Mouse (Mus musculus): Measurements from ENCODE around the gene Abcb1a. TPM values are rescaled to one million over a fixed set of nuclear protein-coding genes. Genes with fewer than 3 reads are reported as not detected.
"Not testable (repeated sequence)": the region's sequence is repeated elsewhere in the genome, so short reads cannot be mapped to it uniquely, and the experiment has no call there.

Gene Abcb1a
- polyA plus RNA-seq, 1 experiment from 2014 or later, result 0.91 TPM

GRCm38 (mm10) chr5:8686071-8686470, 26.2 kb downstream of the Abcb1a start:
- no peak overlapping the region for H3K4me3 ChIP-seq (ENCODE audit: low read depth, low read length)
- H3K27ac ChIP-seq (ENCODE audit: low read length), result no peak overlapping the region
- H3K9ac ChIP-seq (replicated peaks; ENCODE audit: low read depth, low read length), result no peak overlapping the region
- 79% methylated on average over 2 of the region's 2 CpGs for WGBS
- no peaks in the 10 kb centered on the region for H3K27me3 ChIP-seq (ENCODE audit: control insufficient read depth, insufficient read depth, low read length)
- no peaks in the 10 kb centered on the region for H3K36me3 ChIP-seq (ENCODE audit: control insufficient read depth, insufficient read depth, low read length)
- H3K4me1 ChIP-seq (ENCODE audit: control insufficient read depth, insufficient read depth, low read length), result no peaks in the 10 kb centered on the region
- no peak overlapping the region for H3K4me2 ChIP-seq (replicated peaks; ENCODE audit: low read depth, low read length)
- ATAC-seq (ENCODE audit: insufficient number of reproducible peaks, insufficient read depth, low FRiP score, low read depth), result no peak
- H3K9me3 ChIP-seq (ENCODE audit: control insufficient read depth, low read depth, low read length), result no peaks in the 10 kb centered on the region

DNA sequence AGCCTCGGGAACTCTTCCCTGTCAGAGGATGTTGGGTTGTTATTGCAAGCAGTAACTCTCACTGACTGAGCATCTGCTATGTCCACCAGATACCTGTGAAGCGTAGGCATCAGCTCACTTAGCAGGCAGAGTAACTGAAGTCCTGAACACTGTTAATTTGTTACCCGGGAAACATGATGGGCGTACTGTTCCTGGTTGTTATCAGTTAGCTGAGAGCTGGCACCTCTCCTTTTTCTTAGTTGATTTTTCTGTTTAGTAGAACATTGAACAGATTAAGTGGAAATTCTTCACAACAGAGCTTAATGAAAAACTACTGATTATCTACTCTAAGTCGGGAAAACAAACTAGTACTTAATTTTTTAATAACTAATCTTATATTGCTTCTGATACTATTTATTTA, 27.7 kb downstream of the Abcb1a start:
- H3K27ac ChIP-seq (ENCODE audit: low read length), result no peak overlapping the region
- H3K4me1 ChIP-seq (ENCODE audit: control insufficient read depth, insufficient read depth, low read length), result no peaks in the 10 kb centered on the region
- H3K36me3 ChIP-seq (ENCODE audit: control insufficient read depth, insufficient read depth, low read length), result no peaks in the 10 kb centered on the region
- no peak overlapping the region for H3K9ac ChIP-seq (replicated peaks; ENCODE audit: low read depth, low read length)
- WGBS, result 78% methylated on average over 5 of the region's 5 CpGs
- ATAC-seq (ENCODE audit: insufficient number of reproducible peaks, insufficient read depth, low FRiP score, low read depth), result no peak
- H3K27me3 ChIP-seq (ENCODE audit: control insufficient read depth, insufficient read depth, low read length), result no peaks in the 10 kb centered on the region
- H3K4me2 ChIP-seq (replicated peaks; ENCODE audit: low read depth, low read length), result no peak overlapping the region
- no peaks in the 10 kb centered on the region for H3K9me3 ChIP-seq (ENCODE audit: control insufficient read depth, low read depth, low read length)
- no peak overlapping the region for H3K4me3 ChIP-seq (ENCODE audit: low read depth, low read length)

- no peak for ATAC-seq (ENCODE audit: insufficient number of reproducible peaks, insufficient read depth, low FRiP score, low read depth)
- H3K4me3 ChIP-seq (ENCODE audit: low read depth, low read length), result no peak overlapping the region
- no peak overlapping the region for H3K27ac ChIP-seq (ENCODE audit: low read length)
- no peak overlapping the region for H3K9ac ChIP-seq (replicated peaks; ENCODE audit: low read depth, low read length)
- H3K9me3 ChIP-seq (ENCODE audit: control insufficient read depth, low read depth, low read length), result no peaks in the 10 kb centered on the region
- H3K36me3 ChIP-seq (ENCODE audit: control insufficient read depth, insufficient read depth, low read length), result no peaks in the 10 kb centered on the region
- no peaks in the 10 kb centered on the region for H3K4me1 ChIP-seq (ENCODE audit: control insufficient read depth, insufficient read depth, low read length)
- H3K27me3 ChIP-seq (ENCODE audit: control insufficient read depth, insufficient read depth, low read length), result no peaks in the 10 kb centered on the region
- no peak overlapping the region for H3K4me2 ChIP-seq (replicated peaks; ENCODE audit: low read depth, low read length)
These were observed 56.2 kb downstream of the Abcb1a start for GRCm38 (mm10) chr5:8716061-8716460.

DNA sequence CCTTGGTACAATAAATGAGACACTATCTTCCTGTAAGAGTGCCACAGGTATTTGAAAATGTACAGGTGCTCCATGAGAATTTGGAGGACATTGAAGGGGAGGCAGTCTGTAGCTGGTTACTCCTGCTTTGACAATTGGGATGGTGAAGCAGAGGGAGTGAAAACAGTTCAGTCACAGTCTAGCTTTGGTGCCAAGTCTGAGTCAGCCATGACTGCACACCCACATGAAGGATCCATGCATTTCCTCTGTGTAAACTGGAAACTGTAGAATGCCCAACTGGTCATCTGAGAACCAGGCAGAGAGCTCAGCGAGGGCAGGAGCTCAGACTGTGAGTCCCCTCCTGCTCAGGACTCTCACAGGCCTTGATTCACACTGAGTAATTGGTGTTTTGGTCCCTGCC, 59.7 kb downstream of the Abcb1a start:
- no peak overlapping the region for H3K27ac ChIP-seq (ENCODE audit: low read length)
- H3K27me3 ChIP-seq (ENCODE audit: control insufficient read depth, insufficient read depth, low read length), result no peaks in the 10 kb centered on the region
- H3K9me3 ChIP-seq (ENCODE audit: control insufficient read depth, low read depth, low read length), result no peaks in the 10 kb centered on the region
- no peak overlapping the region for H3K4me2 ChIP-seq (replicated peaks; ENCODE audit: low read depth, low read length)
- H3K4me3 ChIP-seq (ENCODE audit: low read depth, low read length), result no peak overlapping the region
- no peak overlapping the region for H3K9ac ChIP-seq (replicated peaks; ENCODE audit: low read depth, low read length)
- no peak for ATAC-seq (ENCODE audit: insufficient number of reproducible peaks, insufficient read depth, low FRiP score, low read depth)
- H3K4me1 ChIP-seq (ENCODE audit: control insufficient read depth, insufficient read depth, low read length), result no peaks in the 10 kb centered on the region
- 80% methylated on average over 1 of the region's 1 CpGs for WGBS
- no peaks in the 10 kb centered on the region for H3K36me3 ChIP-seq (ENCODE audit: control insufficient read depth, insufficient read depth, low read length)

- no peak for ATAC-seq (ENCODE audit: insufficient number of reproducible peaks, insufficient read depth, low FRiP score, low read depth)
- H3K4me2 ChIP-seq (replicated peaks; ENCODE audit: low read depth, low read length), result no peak overlapping the region
- 13% methylated on average over 1 of the region's 1 CpGs for WGBS
- H3K27ac ChIP-seq (ENCODE audit: low read length), result no peak overlapping the region
- no peak overlapping the region for H3K9ac ChIP-seq (replicated peaks; ENCODE audit: low read depth, low read length)
- no peaks in the 10 kb centered on the region for H3K4me1 ChIP-seq (ENCODE audit: control insufficient read depth, insufficient read depth, low read length)
- H3K4me3 ChIP-seq (ENCODE audit: low read depth, low read length), result no peak overlapping the region
- no peaks in the 10 kb centered on the region for H3K36me3 ChIP-seq (ENCODE audit: control insufficient read depth, insufficient read depth, low read length)
- no peaks in the 10 kb centered on the region for H3K9me3 ChIP-seq (ENCODE audit: control insufficient read depth, low read depth, low read length)
- H3K27me3 ChIP-seq (ENCODE audit: control insufficient read depth, insufficient read depth, low read length), result no peaks in the 10 kb centered on the region
These were observed 62.3 kb downstream of the Abcb1a start for GRCm38 (mm10) chr5:8722224-8722623.

DNA sequence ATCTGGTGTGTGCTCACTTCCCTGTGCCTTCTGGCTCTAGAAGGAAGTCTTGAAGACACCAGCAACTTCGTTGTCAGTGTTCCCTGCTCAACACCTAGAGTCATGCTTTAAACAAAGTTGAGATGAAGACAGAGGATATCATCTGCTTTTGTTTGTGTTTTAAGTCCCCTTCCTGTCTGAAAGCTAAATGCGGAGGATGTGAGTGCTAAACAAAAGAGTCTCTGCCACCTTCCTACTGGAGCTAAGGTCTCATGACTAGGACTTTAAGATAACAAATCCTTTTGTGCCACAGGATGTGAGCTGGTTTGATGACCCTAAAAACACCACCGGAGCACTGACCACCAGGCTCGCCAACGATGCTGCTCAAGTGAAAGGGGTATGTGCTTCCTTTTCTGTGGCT, 63.0 kb downstream of the Abcb1a start:
- Histone ChIP-seq H3K27ac (ENCODE audit: low read length) (no peak overlapping the region), H3K9me3 (ENCODE audit: control insufficient read depth, low read depth, low read length) (no peaks in the 10 kb centered on the region), H3K9ac (replicated peaks; ENCODE audit: low read depth, low read length) (no peak overlapping the region), H3K4me2 (replicated peaks; ENCODE audit: low read depth, low read length) (no peak overlapping the region), H3K4me1 (ENCODE audit: control insufficient read depth, insufficient read depth, low read length) (no peaks in the 10 kb centered on the region), H3K27me3 (ENCODE audit: control insufficient read depth, insufficient read depth, low read length) (no peaks in the 10 kb centered on the region), H3K36me3 (ENCODE audit: control insufficient read depth, insufficient read depth, low read length) (no peaks in the 10 kb centered on the region), H3K4me3 (ENCODE audit: low read depth, low read length) (no peak overlapping the region)
- ATAC-seq (ENCODE audit: insufficient number of reproducible peaks, insufficient read depth, low FRiP score, low read depth), result no peak
- 72% methylated on average over 5 of the region's 5 CpGs for WGBS

- Histone ChIP-seq H3K9me3 (ENCODE audit: control insufficient read depth, low read depth, low read length) (no peaks in the 10 kb centered on the region), H3K9ac (replicated peaks; ENCODE audit: low read depth, low read length) (no peak overlapping the region), H3K4me3 (ENCODE audit: low read depth, low read length) (no peak overlapping the region), H3K4me1 (ENCODE audit: control insufficient read depth, insufficient read depth, low read length) (no peaks in the 10 kb centered on the region), H3K4me2 (replicated peaks; ENCODE audit: low read depth, low read length) (no peak overlapping the region), H3K27me3 (ENCODE audit: control insufficient read depth, insufficient read depth, low read length) (no peaks in the 10 kb centered on the region), H3K36me3 (ENCODE audit: control insufficient read depth, insufficient read depth, low read length) (no peaks in the 10 kb centered on the region), H3K27ac (ENCODE audit: low read length) (no peak overlapping the region)
- no peak for ATAC-seq (ENCODE audit: insufficient number of reproducible peaks, insufficient read depth, low FRiP score, low read depth)
- 57% methylated on average over 4 of the region's 4 CpGs for WGBS
These were observed 67.9 kb downstream of the Abcb1a start for GRCm38 (mm10) chr5:8727760-8728159.

DNA sequence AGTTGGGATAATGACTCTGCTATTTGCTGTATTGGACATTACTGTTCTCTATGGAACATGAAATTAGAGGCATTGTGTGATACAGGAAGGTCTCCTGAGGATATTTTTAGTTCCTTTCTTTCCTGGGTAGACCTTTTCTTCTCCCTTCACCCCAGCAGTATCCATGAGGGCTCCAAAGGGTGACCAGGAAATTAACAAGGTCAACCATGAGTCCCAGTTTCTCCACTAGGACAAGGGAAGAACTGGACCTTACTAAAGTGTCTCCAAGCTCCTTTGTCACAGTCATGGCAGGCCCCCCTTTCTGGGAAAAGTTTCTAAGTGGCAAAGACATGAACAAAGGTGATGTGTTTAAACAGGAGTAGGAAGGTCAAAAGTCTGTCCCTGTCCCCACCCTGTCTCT, 72.8 kb downstream of the Abcb1a start:
- H3K27me3 ChIP-seq (ENCODE audit: control insufficient read depth, insufficient read depth, low read length), result no peaks in the 10 kb centered on the region
- no peak for ATAC-seq (ENCODE audit: insufficient number of reproducible peaks, insufficient read depth, low FRiP score, low read depth)
- H3K4me2 ChIP-seq (replicated peaks; ENCODE audit: low read depth, low read length), result no peak overlapping the region
- H3K36me3 ChIP-seq (ENCODE audit: control insufficient read depth, insufficient read depth, low read length), result no peaks in the 10 kb centered on the region
- H3K9ac ChIP-seq (replicated peaks; ENCODE audit: low read depth, low read length), result no peak overlapping the region
- H3K27ac ChIP-seq (ENCODE audit: low read length), result no peak overlapping the region
- no peaks in the 10 kb centered on the region for H3K9me3 ChIP-seq (ENCODE audit: control insufficient read depth, low read depth, low read length)
- no peaks in the 10 kb centered on the region for H3K4me1 ChIP-seq (ENCODE audit: control insufficient read depth, insufficient read depth, low read length)
- no peak overlapping the region for H3K4me3 ChIP-seq (ENCODE audit: low read depth, low read length)

DNA sequence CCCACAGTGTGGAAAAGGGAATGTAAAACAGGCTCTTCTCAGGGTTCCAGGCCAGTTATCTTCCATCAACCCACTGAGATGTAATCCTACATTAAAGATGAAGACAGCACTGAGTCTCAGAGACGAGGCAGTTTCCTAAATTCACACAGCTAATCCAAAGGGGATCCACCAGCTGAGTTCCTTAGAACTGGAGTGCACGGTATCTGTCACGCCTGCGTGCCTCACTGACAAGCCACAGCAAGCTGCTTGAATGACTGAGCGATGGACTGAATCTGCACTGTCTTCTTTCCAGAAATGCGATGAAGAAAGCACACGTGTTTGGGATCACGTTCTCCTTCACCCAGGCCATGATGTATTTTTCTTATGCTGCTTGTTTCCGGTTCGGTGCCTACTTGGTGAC, 73.4 kb downstream of the Abcb1a start:
- not testable (repeated sequence) for ATAC-seq (ENCODE audit: insufficient number of reproducible peaks, insufficient read depth, low FRiP score, low read depth); H3K36me3 ChIP-seq (ENCODE audit: control insufficient read depth, insufficient read depth, low read length); H3K9me3 ChIP-seq (ENCODE audit: control insufficient read depth, low read depth, low read length); H3K27me3 ChIP-seq (ENCODE audit: control insufficient read depth, insufficient read depth, low read length); H3K4me1 ChIP-seq (ENCODE audit: control insufficient read depth, insufficient read depth, low read length); H3K4me2 ChIP-seq (replicated peaks; ENCODE audit: low read depth, low read length); H3K4me3 ChIP-seq (ENCODE audit: low read depth, low read length); H3K9ac ChIP-seq (replicated peaks; ENCODE audit: low read depth, low read length); H3K27ac ChIP-seq (ENCODE audit: low read length)
- WGBS, result 76% methylated on average over 6 of the region's 10 CpGs
